ENCODE assay signal across 24 mouse cellular contexts in genomic region chr2:110058424-110058823, GRCm38 (mm10). TPM values are rescaled to one million over a fixed set of nuclear protein-coding genes. Genes with fewer than 3 reads are reported as not detected.
DNase-seq lines count a peak whose midpoint lies in the region; ATAC-seq and TF ChIP-seq lines count a peak whose summit lies in the region.
"Had no signal": no experiment of that assay in that cellular context is flagged by ENCODE, and none has a peak within 500 bp of the region (broad histone marks: within the 10 kb centered on the region; RNA-seq: fewer than 3 reads in every experiment).

No protein-coding gene starts in this region.

- no peak for TF ChIP-seq CTCF in kidney, postnatal 0 days (IDR thresholded peaks at IDR 0.05; ENCODE audit: low read depth)
- TF ChIP-seq CTCF in brain, embryonic 14.5 days (IDR thresholded peaks at IDR 0.05; ENCODE audit: borderline replicate concordance, extremely low read depth, insufficient read depth, insufficient read length), result no peak

- no peak overlapping the region for H3K4me2 ChIP-seq in kidney, embryonic 14.5 days (replicated peaks; ENCODE audit: low read depth, low read length)
- no peak overlapping the region for H3K4me2 ChIP-seq in kidney, postnatal 0 days (ENCODE audit: low read length)
- H3K4me2 ChIP-seq: embryonic facial prominence, embryonic 12.5 days; embryonic facial prominence, embryonic 15.5 days; heart, embryonic 13.5 days; hindbrain, embryonic 14.5 days had no signal

- H3K9ac ChIP-seq in kidney, embryonic 14.5 days (ENCODE audit: low read depth, low read length), result no peak overlapping the region
- no peak overlapping the region for H3K9ac ChIP-seq in kidney, postnatal 0 days (ENCODE audit: low read depth, low read length)
- H3K9ac ChIP-seq: embryonic facial prominence, embryonic 12.5 days; embryonic facial prominence, embryonic 15.5 days; heart, embryonic 13.5 days; hindbrain, embryonic 14.5 days had no signal

- DNase-seq in kidney, postnatal 4 days, result no peak
- peak; percentile 76 for DNase-seq in kidney, postnatal 0 days (ENCODE audit: low spot score)
- DNase-seq in kidney, adult 18-20 months, result no peak
- peak; percentile 32 for DNase-seq in brain, embryonic 14.5 days (ENCODE audit: low read depth)
- no peak for DNase-seq in cerebellum, adult 9-10 months
- DNase-seq: adrenal gland, adult 2 months; adrenal gland, postnatal 14 days; cerebellum, adult 18-20 months; cerebellum, adult 9-11 months; cerebellum, postnatal 25 days; gastrocnemius, postnatal 10 days; gastrocnemius, postnatal 36 days; heart, adult 2 months; heart, postnatal 14 days; heart, postnatal 4 days had no signal

- no peak for TF ChIP-seq POLR2A in brain, embryonic 14.5 days (IDR thresholded peaks at IDR 0.05; ENCODE audit: borderline replicate concordance, extremely low read depth, insufficient read depth, insufficient read length, poor library complexity, severe bottlenecking)

- no peaks in the 10 kb centered on the region for H3K9me3 ChIP-seq in kidney, embryonic 14.5 days (ENCODE audit: control insufficient read depth, low read length)
- H3K9me3 ChIP-seq in kidney, postnatal 0 days (replicated peaks; ENCODE audit: low read length), result no peaks in the 10 kb centered on the region
- H3K9me3 ChIP-seq: embryonic facial prominence, embryonic 12.5 days; embryonic facial prominence, embryonic 15.5 days; heart, embryonic 10.5 days; heart, embryonic 13.5 days had no signal

- peaks cover 12% of the 10 kb centered on the region; the same call in 1 of the 2 replicates for H3K4me1 ChIP-seq in kidney, embryonic 14.5 days (ENCODE audit: control insufficient read depth, insufficient read depth, low read length)
- no peaks in the 10 kb centered on the region; the same call in 1 of the 2 replicates for H3K4me1 ChIP-seq in kidney, postnatal 0 days (replicated peaks; ENCODE audit: insufficient read depth, low read length)
- H3K4me1 ChIP-seq: embryonic facial prominence, embryonic 12.5 days; embryonic facial prominence, embryonic 15.5 days; heart, embryonic 10.5 days; heart, embryonic 13.5 days had no signal

- H3K27me3 ChIP-seq in kidney, embryonic 14.5 days (ENCODE audit: control insufficient read depth, insufficient read depth, low read length), result no peaks in the 10 kb centered on the region
- no peaks in the 10 kb centered on the region for H3K27me3 ChIP-seq in kidney, postnatal 0 days (ENCODE audit: insufficient read depth, low read length)
- H3K27me3 ChIP-seq: embryonic facial prominence, embryonic 12.5 days; embryonic facial prominence, embryonic 15.5 days; heart, embryonic 13.5 days had no signal

- peak; percentile 72 for ATAC-seq in kidney, embryonic 14.5 days (ENCODE audit: low FRiP score, low TSS enrichment)
- no peak for ATAC-seq in kidney, postnatal 0 days (replicated peaks; ENCODE audit: low FRiP score, low read depth)
- ATAC-seq: CD4-positive, CD25-positive, alpha-beta regulatory T cell, adult 4 months; forebrain, embryonic 16.5 days; hindbrain, postnatal 0 days had no signal

- H3K27ac ChIP-seq in kidney, embryonic 14.5 days (ENCODE audit: low read depth, low read length), result peak overlapping the region; percentile 56; the same call in 1 of the 2 replicates
- H3K27ac ChIP-seq in kidney, postnatal 0 days, result peak overlapping the region; percentile 47
- H3K27ac ChIP-seq: embryonic facial prominence, embryonic 12.5 days; embryonic facial prominence, embryonic 15.5 days; heart, adult 2 months; heart, embryonic 10.5 days; heart, embryonic 13.5 days; hindbrain, embryonic 14.5 days; hindbrain, postnatal 0 days had no signal

- 23% methylated on average over 4 of the region's 4 CpGs for WGBS in kidney, embryonic 14.5 days
- WGBS in kidney, postnatal 0 days, result 28% methylated on average over 4 of the region's 4 CpGs

- H3K4me3 ChIP-seq in kidney, embryonic 14.5 days (ENCODE audit: low read length), result no peak overlapping the region
- no peak overlapping the region for H3K4me3 ChIP-seq in kidney, postnatal 0 days (replicated peaks; ENCODE audit: low read depth, low read length)
- H3K4me3 ChIP-seq: embryonic facial prominence, embryonic 12.5 days; embryonic facial prominence, embryonic 15.5 days; heart, adult 2 months; heart, embryonic 10.5 days; heart, embryonic 13.5 days had no signal

- no peaks in the 10 kb centered on the region for H3K36me3 ChIP-seq in kidney, embryonic 14.5 days (ENCODE audit: control insufficient read depth, insufficient read depth, low read length)
- H3K36me3 ChIP-seq in kidney, postnatal 0 days (ENCODE audit: insufficient read depth, low read length), result no peaks in the 10 kb centered on the region
- H3K36me3 ChIP-seq: embryonic facial prominence, embryonic 12.5 days; embryonic facial prominence, embryonic 15.5 days; heart, embryonic 10.5 days; heart, embryonic 13.5 days had no signal

RNA-seq across cellular contexts. Expression of gene Ccdc34, which starts 40.8 kb away (rescaled TPM):
- polyA plus RNA-seq in kidney, embryonic 14.5 days (2014; fragmentation: Nextera tagmentation; extraction: Ambion mirVana), result 59.7 and 75.0 TPM in 2 replicates
- polyA plus RNA-seq in kidney, postnatal 0 days (2015; fragmentation: Nextera tagmentation; extraction: Ambion mirVana), result 42.7 and 45.1 TPM in 2 replicates
- polyA plus RNA-seq in brain, embryonic 14.5 days (2012; rRNA removed), result 28.7 and 34.1 TPM in 2 replicates

Comparison
In these comparisons a context has a peak if more than half of its experiments do, and no peak if none do; other contexts are left out.
1. DNase-seq: peak in kidney, postnatal 0 days (single experiment) and brain, embryonic 14.5 days (single experiment); none in kidney, postnatal 4 days (0 of 2), kidney, adult 18-20 months (single experiment) and cerebellum, adult 9-10 months (single experiment).